7 mouse cellular contexts compared by ENCODE assay signal in genomic region chr8:84686191-84687002, GRCm38 (mm10). TPM values are rescaled to one million over a fixed set of nuclear protein-coding genes. Genes with fewer than 3 reads are reported as not detected.
A peak's percentile ranks its signal among the peaks of the same experiment; 100 is the strongest.
DNase-seq lines count a peak whose midpoint lies in the region; ATAC-seq and TF ChIP-seq lines count a peak whose summit lies in the region.

Gene Trmt1, plus strand, starts transcription at chr8:84686307.

- DNase-seq in G1E (ENCODE audit: low spot score): no peak
- no peak for DNase-seq in adrenal gland, postnatal 4 days (ENCODE audit: low spot score in 2 of 2)
- no peak for DNase-seq in left cerebral cortex, postnatal 10 days (ENCODE audit: extremely low spot score in 1 of 2, low spot score in 2 of 2)
- DNase-seq in mesoderm, embryonic 11.5 days (ENCODE audit: low read depth, low spot score): peak; percentile 23
- DNase-seq in thymus, adult 2 months: peak; percentile 44

- peak within 1 kb of the TSS; percentile 88 for H3K4me3 ChIP-seq in G1E (ENCODE audit: low read depth, low read length)
- peak within 1 kb of the TSS; percentile 99 for H3K4me3 ChIP-seq in forebrain, embryonic 16.5 days (replicated peaks; ENCODE audit: low read length)
- H3K4me3 ChIP-seq in hindbrain, embryonic 13.5 days: peak within 1 kb of the TSS; percentile 100
- peak within 1 kb of the TSS; percentile 52 for H3K4me3 ChIP-seq in thymus, adult 2 months (ENCODE audit: control insufficient read depth, insufficient read depth, low read length)

- TF ChIP-seq CTCF in G1E (IDR thresholded peaks at IDR 0.05; ENCODE audit: low read depth, low read length): no peak
- TF ChIP-seq CTCF in thymus, adult 2 months (IDR thresholded peaks at IDR 0.05; ENCODE audit: borderline replicate concordance, control insufficient read depth, extremely low read depth, insufficient read depth, low read length, poor library complexity): no peak

- WGBS in forebrain, embryonic 16.5 days: 6% methylated on average over 20 of the region's 20 CpGs
- 6% methylated on average over 20 of the region's 20 CpGs for WGBS in hindbrain, embryonic 13.5 days
- 3% methylated on average over 20 of the region's 20 CpGs for WGBS in thymus, adult 2 months

- intact Hi-C loops in left cerebral cortex, postnatal 10 days (cut with DNase I): no loop called here

- peak within 1 kb of the TSS; percentile 56 for H3K4me2 ChIP-seq in forebrain, embryonic 16.5 days (ENCODE audit: low read length)
- H3K4me2 ChIP-seq in hindbrain, embryonic 13.5 days: peak within 1 kb of the TSS; percentile 95

- no peaks in the 10 kb centered on the region for H3K27me3 ChIP-seq in G1E (ENCODE audit: insufficient read depth, low read length)
- H3K27me3 ChIP-seq in forebrain, embryonic 16.5 days (replicated peaks; ENCODE audit: control insufficient read depth, insufficient read depth, low read length): no peaks in the 10 kb centered on the region
- no peaks in the 10 kb centered on the region for H3K27me3 ChIP-seq in hindbrain, embryonic 13.5 days
- no peaks in the 10 kb centered on the region for H3K27me3 ChIP-seq in thymus, adult 2 months (ENCODE audit: control insufficient read depth, insufficient read depth, low read length)

- peak within 1 kb of the TSS; percentile 95 for H3K9ac ChIP-seq in forebrain, embryonic 16.5 days (replicated peaks; ENCODE audit: low read depth, low read length)
- peak within 1 kb of the TSS; percentile 99 for H3K9ac ChIP-seq in hindbrain, embryonic 13.5 days

- no peaks in the 10 kb centered on the region for H3K9me3 ChIP-seq in G1E (replicated peaks)
- H3K9me3 ChIP-seq in forebrain, embryonic 16.5 days (ENCODE audit: control insufficient read depth, low read length): no peaks in the 10 kb centered on the region
- H3K9me3 ChIP-seq in hindbrain, embryonic 13.5 days: no peaks in the 10 kb centered on the region

- H3K4me1 ChIP-seq in G1E (ENCODE audit: insufficient read depth, low read depth, low read length): peaks cover 72% of the 10 kb centered on the region
- peaks cover 41% of the 10 kb centered on the region for H3K4me1 ChIP-seq in forebrain, embryonic 16.5 days (replicated peaks; ENCODE audit: control insufficient read depth, insufficient read depth, low read length)
- H3K4me1 ChIP-seq in hindbrain, embryonic 13.5 days (replicated peaks): peaks cover 57% of the 10 kb centered on the region
- H3K4me1 ChIP-seq in thymus, adult 2 months (replicated peaks; ENCODE audit: control insufficient read depth, insufficient read depth, low read length): peaks cover 16% of the 10 kb centered on the region

- H3K27ac ChIP-seq in forebrain, embryonic 16.5 days (ENCODE audit: low read length): no peak within 1 kb of the TSS
- peak within 1 kb of the TSS; percentile 89 for H3K27ac ChIP-seq in hindbrain, embryonic 13.5 days
- peak within 1 kb of the TSS; percentile 35; the same call in 1 of the 2 replicates for H3K27ac ChIP-seq in thymus, adult 2 months (ENCODE audit: control insufficient read depth, insufficient read depth, low read length)

- H3K36me3 ChIP-seq in G1E (replicated peaks): peaks cover 58% of the 10 kb centered on the region
- H3K36me3 ChIP-seq in forebrain, embryonic 16.5 days (ENCODE audit: control insufficient read depth, insufficient read depth): 0 out of 2 replicates have a peak, but pooled peaks cover 2% of the 10 kb centered on the region
- peaks cover 15% of the 10 kb centered on the region for H3K36me3 ChIP-seq in hindbrain, embryonic 13.5 days
- no peaks in the 10 kb centered on the region for H3K36me3 ChIP-seq in thymus, adult 2 months (ENCODE audit: control insufficient read depth, insufficient read depth, low read length)

- ATAC-seq in G1E (ENCODE audit: extremely low read depth, insufficient number of reproducible peaks, low FRiP score, poor library complexity, severe bottlenecking): peak; percentile 57; the same call in 1 of the 2 replicates
- no peak for ATAC-seq in forebrain, embryonic 16.5 days
- ATAC-seq in hindbrain, embryonic 13.5 days (ENCODE audit: low FRiP score): no peak

- no peak for TF ChIP-seq POLR2A in thymus, adult 2 months (IDR thresholded peaks at IDR 0.05; ENCODE audit: control insufficient read depth, extremely low read depth, insufficient read depth, low read length, poor library complexity)

RNA-seq across cellular contexts. Expression of gene Trmt1, which starts in this region (rescaled TPM):
- total RNA-seq in G1E (2014; fragmentation: Nextera tagmentation): 63.3 and 64.9 TPM in 2 replicates
- 68.2 and 96.4 TPM in 2 replicates for total RNA-seq in G1E (2017)
- 244 and 260 TPM in 2 replicates for polyA plus RNA-seq in G1E (2012)
- total RNA-seq in adrenal gland, postnatal 4 days (2021): 100 to 1,000 TPM; 122 to 124 TPM
- 63.4 and 73.3 TPM in 2 replicates for polyA plus RNA-seq in forebrain, embryonic 16.5 days (2015; fragmentation: Nextera tagmentation; extraction: Ambion mirVana)
- polyA plus RNA-seq in hindbrain, embryonic 13.5 days (2015; fragmentation: Nextera tagmentation; extraction: Ambion mirVana): 51.9 and 60.3 TPM in 2 replicates
- total RNA-seq in left cerebral cortex, postnatal 10 days (2021): 100 to 1,000 TPM; 103 to 106 TPM
- 169 and 181 TPM in 2 replicates for polyA plus RNA-seq in thymus, adult 2 months (2012; rRNA removed)

Comparison
In these comparisons a context has a peak if more than half of its experiments do, and no peak if none do; other contexts are left out.
1. DNase-seq: peak in mesoderm, embryonic 11.5 days (single experiment) and thymus, adult 2 months (single experiment); none in G1E (single experiment), adrenal gland, postnatal 4 days (0 of 2) and left cerebral cortex, postnatal 10 days (0 of 2).
2. Peak in every context shown above with its lines, with median percentiles within 50 percentile points of each other: H3K4me3 ChIP-seq.